Mouse (Mus musculus) MEL (cell line): ENCODE measurements around the gene Lhx2. TPM values are rescaled to one million over a fixed set of nuclear protein-coding genes. Genes with fewer than 3 reads are reported as not detected.
A peak's percentile ranks its signal among the peaks of the same experiment; 100 is the strongest.

Experiments
- DNase-seq: peaks from one replicate; pipeline ENCODE4 v3.0.0; 2011; ENCODE audit warnings: low read depth, low spot score
- H3K27ac ChIP-seq: 2 replicates; pipeline ENCODE4 v1.5.1; 2012; ENCODE audit warnings: low read depth, mild to moderate bottlenecking, control low read depth, low read length, moderate library complexity; ENCODE audit not compliant: control insufficient read depth
- H3K27me3 ChIP-seq, 2 experiments: fragments of 150-350 bp in 1 of 2; sonication (generic) in 1 of 2; 2 replicates each; pipeline ENCODE4 v1.6.1; 2012; ENCODE audit warnings: low read length in 2 of 2, mild to moderate bottlenecking in 2 of 2, improper control_type of control experiment in 1 of 2, moderate library complexity in 1 of 2; ENCODE audit not compliant: insufficient read depth in 2 of 2, control insufficient read depth in 1 of 2
- H3K36me3 ChIP-seq, 2 experiments: 2 replicates each; pipeline ENCODE4 v1.6.1; 2012 to 2014; ENCODE audit warnings: low read length in 2 of 2, improper control_type of control experiment in 1 of 2, inconsistent platforms in 1 of 2, mild to moderate bottlenecking in 1 of 2; ENCODE audit not compliant: insufficient read depth in 2 of 2, control insufficient read depth in 1 of 2
- H3K4me1 ChIP-seq, 2 experiments: fragments of 150-350 bp in 1 of 2; sonication (generic) in 1 of 2; 2 replicates each; pipeline ENCODE4 v1.6.1; 2012; ENCODE audit warnings: low read length in 2 of 2, improper control_type of control experiment in 1 of 2, mild to moderate bottlenecking in 1 of 2; ENCODE audit not compliant: insufficient read depth in 2 of 2, control insufficient read depth in 1 of 2
- H3K4me3 ChIP-seq, 2 experiments: fragments of 150-350 bp in 1 of 2; sonication (generic) in 1 of 2; 2 replicates each; pipeline ENCODE4 v1.5.1; 2012; ENCODE audit warnings: low read depth in 2 of 2, low read length in 2 of 2, mild to moderate bottlenecking in 2 of 2, moderate library complexity in 2 of 2, control low read depth in 1 of 2, improper control_type of control experiment in 1 of 2; ENCODE audit not compliant: control insufficient read depth in 1 of 2, insufficient read depth in 1 of 2
- H3K79me2 ChIP-seq: 2 replicates; pipeline ENCODE4 v1.6.1; 2012; ENCODE audit warnings: mild to moderate bottlenecking, low read length, moderate library complexity; ENCODE audit not compliant: control insufficient read depth, poor library complexity, insufficient read depth
- H3K9ac ChIP-seq: 2 replicates; pipeline ENCODE4 v1.6.1; 2012; ENCODE audit warnings: low read depth, mild to moderate bottlenecking, control low read depth, low read length, moderate library complexity; ENCODE audit not compliant: control insufficient read depth, poor library complexity, severe bottlenecking
- H3K9me3 ChIP-seq: fragments of 150-350 bp; sonication (generic); replicated peaks from 2 replicates; pipeline ENCODE4 v1.6.1; 2012; ENCODE audit warnings: mild to moderate bottlenecking, low read length, improper control_type of control experiment, moderate library complexity; ENCODE audit not compliant: insufficient read depth
- CHD1 ChIP-seq: IDR thresholded peaks from 2 replicates; pipeline ENCODE4 v1.6.1; 2012; ENCODE audit warnings: low read depth, mild to moderate bottlenecking, inconsistent platforms, low read length, improper control_type of control experiment
- CTCF ChIP-seq, 3 experiments: IDR thresholded peaks in 2 of 3; conservative IDR thresholded peaks in 1 of 3; 2 replicates each; pipeline ENCODE4 v1.5.1; 2011 to 2012; ENCODE audit warnings: low read length in 3 of 3, low read depth in 2 of 3, mild to moderate bottlenecking in 2 of 3, improper control_type of control experiment in 1 of 3, inconsistent platforms in 1 of 3, mixed read lengths in 1 of 3, moderate library complexity in 1 of 3; ENCODE audit not compliant: control insufficient read depth in 1 of 3, insufficient read depth in 1 of 3, poor library complexity in 1 of 3, severe bottlenecking in 1 of 3
- ELF1 ChIP-seq: IDR thresholded peaks from 2 replicates; pipeline ENCODE4 v1.6.1; 2014; ENCODE audit warnings: low read depth, mild to moderate bottlenecking, inconsistent platforms, low read length, improper control_type of control experiment, moderate library complexity
- EP300 ChIP-seq, 2 experiments: IDR thresholded peaks; 2 replicates each; pipeline ENCODE4 v1.6.1; 2011; ENCODE audit warnings: improper control_type of control experiment in 2 of 2, low read length in 2 of 2, low read depth in 1 of 2, mild to moderate bottlenecking in 1 of 2
- ETS1 ChIP-seq: IDR thresholded peaks from 2 replicates; pipeline ENCODE4 v1.6.1; 2012; ENCODE audit warnings: low read depth, mild to moderate bottlenecking, inconsistent platforms, low read length, improper control_type of control experiment, moderate library complexity
- GABPA ChIP-seq: IDR thresholded peaks from 2 replicates; pipeline ENCODE4 v1.6.1; 2012; ENCODE audit warnings: low read depth, mild to moderate bottlenecking, inconsistent platforms, low read length, improper control_type of control experiment, moderate library complexity
- HCFC1 ChIP-seq: IDR thresholded peaks from 2 replicates; pipeline ENCODE4 v1.6.1; 2012; ENCODE audit warnings: low read depth, mild to moderate bottlenecking, inconsistent platforms, low read length, improper control_type of control experiment, moderate library complexity
- KAT2A ChIP-seq: conservative IDR thresholded peaks from 2 replicates; pipeline ENCODE4 v1.6.1; 2012; ENCODE audit warnings: low read depth, low read length, improper control_type of control experiment, inconsistent platforms
- MAFK ChIP-seq: IDR thresholded peaks from 2 replicates; pipeline ENCODE4 v1.6.1; 2011; ENCODE audit warnings: low read depth, mild to moderate bottlenecking, low read length, improper control_type of control experiment, borderline replicate concordance
- MAX ChIP-seq: IDR thresholded peaks from 2 replicates; pipeline ENCODE4 v1.6.1; 2011; ENCODE audit warnings: low read length, improper control_type of control experiment
- MAZ ChIP-seq: IDR thresholded peaks from 2 replicates; pipeline ENCODE4 v1.6.1; 2012; ENCODE audit warnings: low read depth, mild to moderate bottlenecking, inconsistent platforms, low read length, improper control_type of control experiment
- MXI1 ChIP-seq: IDR thresholded peaks from 2 replicates; pipeline ENCODE4 v1.6.1; 2011; ENCODE audit warnings: mild to moderate bottlenecking, low read depth, low read length, improper control_type of control experiment
- MYB ChIP-seq: IDR thresholded peaks from 2 replicates; pipeline ENCODE4 v1.6.1; 2011; ENCODE audit warnings: mild to moderate bottlenecking, low read depth, low read length, improper control_type of control experiment
- MYC ChIP-seq: IDR thresholded peaks from 2 replicates; pipeline ENCODE4 v1.6.1; 2011; ENCODE audit warnings: low read depth, mild to moderate bottlenecking, low read length, improper control_type of control experiment, moderate library complexity
- NRF1 ChIP-seq: IDR thresholded peaks from 2 replicates; pipeline ENCODE4 v1.6.1; 2014; ENCODE audit warnings: low read depth, mild to moderate bottlenecking, inconsistent platforms, low read length, improper control_type of control experiment, moderate library complexity; ENCODE audit not compliant: poor library complexity, insufficient read depth, severe bottlenecking
- POLR2A ChIP-seq, 2 experiments: IDR thresholded peaks; 2 replicates each; pipeline ENCODE4 v1.6.1; 2011 to 2012; ENCODE audit warnings: low read length in 2 of 2, mild to moderate bottlenecking in 2 of 2, control low read depth in 1 of 2, improper control_type of control experiment in 1 of 2, low read depth in 1 of 2, moderate library complexity in 1 of 2; ENCODE audit not compliant: control insufficient read depth in 1 of 2, insufficient read depth in 1 of 2, poor library complexity in 1 of 2
- RAD21 ChIP-seq: IDR thresholded peaks from 2 replicates; pipeline ENCODE4 v1.6.1; 2011; ENCODE audit warnings: mild to moderate bottlenecking, low read depth, low read length, improper control_type of control experiment
- SIN3A ChIP-seq: IDR thresholded peaks from 2 replicates; pipeline ENCODE4 v1.6.1; 2012; ENCODE audit warnings: low read length, improper control_type of control experiment, inconsistent platforms
- SMC3 ChIP-seq: IDR thresholded peaks from 2 replicates; pipeline ENCODE4 v1.6.1; 2011; ENCODE audit warnings: low read depth, low read length, improper control_type of control experiment
- TCF12 ChIP-seq: IDR thresholded peaks from 2 replicates; pipeline ENCODE4 v1.6.1; 2014; ENCODE audit warnings: low read depth, mild to moderate bottlenecking, inconsistent platforms, low read length, improper control_type of control experiment, moderate library complexity
- ZC3H11A ChIP-seq: IDR thresholded peaks from 2 replicates; pipeline ENCODE4 v1.6.1; 2012; ENCODE audit warnings: low read depth, mild to moderate bottlenecking, inconsistent platforms, low read length, improper control_type of control experiment
- ZMIZ1 ChIP-seq: IDR thresholded peaks from 2 replicates; pipeline ENCODE4 v1.6.1; 2012; ENCODE audit warnings: low read depth, mild to moderate bottlenecking, inconsistent platforms, low read length, improper control_type of control experiment, moderate library complexity
- polyA plus RNA-seq, 2 experiments: library from polyadenylated mRNA; stranded (reverse) in 1 of 2; unstranded in 1 of 2; fragments of >175 nt in 1 of 2; fragments of >200 nt in 1 of 2; gene quantifications; 2 replicates each; pipeline versions ENCODE4 v1.2.1 to v1.2.4; 2012; ENCODE audit warnings: low replicate concordance in 2 of 2, low read depth in 1 of 2; ENCODE audit not compliant: insufficient read length in 2 of 2, insufficient read depth in 1 of 2, missing spikeins in 1 of 2
- total RNA-seq: library from RNA; depleted of rRNA; stranded (reverse); fragments of 300-350 nt; gene quantifications from 2 replicates; pipeline ENCODE4 v1.2.3, GENCODE M21; 2012

Gene Lhx2
- total and polyA plus RNA-seq, 3 experiments = 0.12 TPM; not detected in 2

GRCm38 (mm10) chr2:38377254-38377653 lies 38.2 kb downstream of the Lhx2 start:
- no peak for DNase-seq
- Histone ChIP-seq H3K27ac (no peak overlapping the region), H3K36me3 (peaks cover 0 to 8% of the 10 kb centered on the region in 2 experiments; a peak in 2 of 4 replicates), H3K4me3 (no peak overlapping the region), H3K27me3 (no peaks in the 10 kb centered on the region), H3K9ac (no peak overlapping the region), H3K4me1 (peaks cover 8% of the 10 kb centered on the region in 2 experiments), H3K9me3 (no peaks in the 10 kb centered on the region), H3K79me2 (no peaks in the 10 kb centered on the region)
- TF ChIP-seq RAD21 = no peak
- no peak for TF ChIP-seq TCF12
- no peak for TF ChIP-seq MAFK
- no peak for TF ChIP-seq SMC3
- no peak for TF ChIP-seq ELF1
- TF ChIP-seq MYB = no peak
- TF ChIP-seq CHD1 = no peak
- no peak for TF ChIP-seq MAX
- no peak for TF ChIP-seq ETS1
- no peak for TF ChIP-seq MAZ
- TF ChIP-seq ZC3H11A = no peak
- no peak for TF ChIP-seq EP300 (IDR thresholded peaks at IDR 0.05; ENCODE audit: low read depth in 1 of 2, low read length in 2 of 2)
- TF ChIP-seq SIN3A = no peak
- no peak for TF ChIP-seq KAT2A
- TF ChIP-seq NRF1 = no peak

GRCm38 (mm10) chr2:38378346-38378745 lies 39.3 kb downstream of the Lhx2 start:
- peaks cover 8 to 15% of the 10 kb centered on the region in 2 experiments for H3K4me1 ChIP-seq
- H3K79me2 ChIP-seq = no peaks in the 10 kb centered on the region
- no peaks in the 10 kb centered on the region for H3K9me3 ChIP-seq
- no peaks in the 10 kb centered on the region for H3K27me3 ChIP-seq
- TF ChIP-seq GABPA (no peak), ZMIZ1 (no peak), MXI1 (peak; percentile 27; the same call in 1 of the 2 replicates), HCFC1 (0 out of 2 replicates have a peak, but pooled peaks have one; percentile 24), ZC3H11A (peak; percentile 45), CTCF (IDR thresholded peaks at IDR 0.05 in 2 of 3, conservative IDR thresholded peaks at IDR 0.05 in 1 of 3; ENCODE audit: control insufficient read depth in 1 of 3, insufficient read depth in 1 of 3, low read depth in 2 of 3, low read length in 3 of 3, poor library complexity in 1 of 3, severe bottlenecking in 1 of 3) (peak; percentile 34 to 78 (median 73)), SIN3A (peak; percentile 57), SMC3 (peak; percentile 71), MYC (0 out of 2 replicates have a peak, but pooled peaks have one; percentile 55), MYB (no peak), RAD21 (peak; percentile 58), POLR2A (IDR thresholded peaks at IDR 0.05; ENCODE audit: control insufficient read depth in 1 of 2, insufficient read depth in 1 of 2, low read depth in 1 of 2, low read length in 2 of 2, poor library complexity in 1 of 2) (no peak), MAX (peak; percentile 40; the same call in 1 of the 2 replicates)
- H3K4me3 ChIP-seq = peak overlapping the region; percentile 41 to 57; a peak in 2 of 4 replicates
- no peak overlapping the region for H3K9ac ChIP-seq
- peaks cover 0 to 8% of the 10 kb centered on the region in 2 experiments; a peak in 2 of 4 replicates for H3K36me3 ChIP-seq
- DNase-seq = peak; percentile 84
- H3K27ac ChIP-seq = peak overlapping the region; percentile 17; the same call in 1 of the 2 replicates
